Mouse (Mus musculus): Measurements from ENCODE around the gene Hist2h3b. TPM values are rescaled to one million over a fixed set of nuclear protein-coding genes. Genes with fewer than 3 reads are reported as not detected.
A peak's percentile ranks its signal among the peaks of the same experiment; 100 is the strongest.

The Hist2h3b gene
- polyA plus RNA-seq, 1 experiment from 2014 or later: 77.9 TPM

GRCm38 (mm10) chr3:96251787-96252186, 16.7 kb upstream of the Hist2h3b start:
- WGBS: 81% methylated on average over 3 of the region's 3 CpGs
- H3K27me3 ChIP-seq (replicated peaks; ENCODE audit: control insufficient read depth, insufficient read depth, low read length): no peaks in the 10 kb centered on the region

GRCm38 (mm10) chr3:96254683-96255355, 13.6 kb upstream of the Hist2h3b start:
- no peaks in the 10 kb centered on the region for H3K27me3 ChIP-seq (replicated peaks; ENCODE audit: control insufficient read depth, insufficient read depth, low read length)
- no peak for ATAC-seq (replicated peaks; ENCODE audit: low FRiP score, low TSS enrichment, low read depth)
- DNase-seq (ENCODE audit: low spot score): no peak
- H3K4me3 ChIP-seq (ENCODE audit: low read depth, low read length): no peak overlapping the region
- no peaks in the 10 kb centered on the region for H3K9me3 ChIP-seq (ENCODE audit: control insufficient read depth, low read length)
- 47% methylated on average over 10 of the region's 10 CpGs for WGBS
- H3K36me3 ChIP-seq (ENCODE audit: control insufficient read depth, insufficient read depth, low read length): no peaks in the 10 kb centered on the region
- H3K4me1 ChIP-seq (replicated peaks; ENCODE audit: control insufficient read depth, insufficient read depth, low read length): 0 out of 2 replicates have a peak, but pooled peaks cover 6% of the 10 kb centered on the region
- H3K4me2 ChIP-seq (ENCODE audit: low read length): no peak overlapping the region
- H3K9ac ChIP-seq (ENCODE audit: low read length): no peak overlapping the region
- H3K27ac ChIP-seq (ENCODE audit: low read depth): no peak overlapping the region

More at GRCm38 (mm10) chr3:96251787-96252186, 16.7 kb upstream of the Hist2h3b start:
- H3K4me3 ChIP-seq (ENCODE audit: low read depth, low read length): no peak overlapping the region
- H3K9ac ChIP-seq (ENCODE audit: low read length): no peak overlapping the region
- no peak overlapping the region for H3K27ac ChIP-seq (ENCODE audit: low read depth)
- DNase-seq (ENCODE audit: low spot score): no peak
- no peaks in the 10 kb centered on the region for H3K9me3 ChIP-seq (ENCODE audit: control insufficient read depth, low read length)
- no peaks in the 10 kb centered on the region for H3K36me3 ChIP-seq (ENCODE audit: control insufficient read depth, insufficient read depth, low read length)
- peaks cover 11% of the 10 kb centered on the region; the same call in 1 of the 2 replicates for H3K4me1 ChIP-seq (replicated peaks; ENCODE audit: control insufficient read depth, insufficient read depth, low read length)
- H3K4me2 ChIP-seq (ENCODE audit: low read length): no peak overlapping the region
- ATAC-seq (replicated peaks; ENCODE audit: low FRiP score, low TSS enrichment, low read depth): no peak

GRCm38 (mm10) chr3:96255926-96256593, 12.4 kb upstream of the Hist2h3b start:
- Histone ChIP-seq H3K27me3 (replicated peaks; ENCODE audit: control insufficient read depth, insufficient read depth, low read length) (no peaks in the 10 kb centered on the region), H3K36me3 (ENCODE audit: control insufficient read depth, insufficient read depth, low read length) (no peaks in the 10 kb centered on the region), H3K4me2 (ENCODE audit: low read length) (peak overlapping the region; percentile 11; the same call in 1 of the 2 replicates), H3K27ac (ENCODE audit: low read depth) (0 out of 2 replicates have a peak overlapping the region, but pooled peaks have one; percentile 6), H3K9me3 (ENCODE audit: control insufficient read depth, low read length) (no peaks in the 10 kb centered on the region), H3K4me3 (ENCODE audit: low read depth, low read length) (no peak overlapping the region), H3K9ac (ENCODE audit: low read length) (no peak overlapping the region), H3K4me1 (replicated peaks; ENCODE audit: control insufficient read depth, insufficient read depth, low read length) (0 out of 2 replicates have a peak, but pooled peaks cover 6% of the 10 kb centered on the region)
- no peak for ATAC-seq (replicated peaks; ENCODE audit: low FRiP score, low TSS enrichment, low read depth)
- 59% methylated on average over 5 of the region's 5 CpGs for WGBS
- no peak for DNase-seq (ENCODE audit: low spot score)

GRCm38 (mm10) chr3:96257190-96257589, 11.3 kb upstream of the Hist2h3b start:
- Histone ChIP-seq H3K4me3 (ENCODE audit: low read depth, low read length) (no peak overlapping the region), H3K36me3 (ENCODE audit: control insufficient read depth, insufficient read depth, low read length) (no peaks in the 10 kb centered on the region), H3K9me3 (ENCODE audit: control insufficient read depth, low read length) (no peaks in the 10 kb centered on the region), H3K27ac (ENCODE audit: low read depth) (no peak overlapping the region), H3K9ac (ENCODE audit: low read length) (no peak overlapping the region), H3K27me3 (replicated peaks; ENCODE audit: control insufficient read depth, insufficient read depth, low read length) (no peaks in the 10 kb centered on the region), H3K4me2 (ENCODE audit: low read length) (no peak overlapping the region), H3K4me1 (replicated peaks; ENCODE audit: control insufficient read depth, insufficient read depth, low read length) (peaks cover 14% of the 10 kb centered on the region)
- ATAC-seq (replicated peaks; ENCODE audit: low FRiP score, low TSS enrichment, low read depth) (no peak), DNase-seq (ENCODE audit: low spot score) (no peak)
- WGBS: 70% methylated on average over 3 of the region's 3 CpGs

GRCm38 (mm10) chr3:96260220-96260619, 8.2 kb upstream of the Hist2h3b start:
- Histone ChIP-seq H3K9ac (ENCODE audit: low read length) (no peak overlapping the region), H3K27ac (ENCODE audit: low read depth) (no peak overlapping the region), H3K4me3 (ENCODE audit: low read depth, low read length) (no peak overlapping the region), H3K36me3 (ENCODE audit: control insufficient read depth, insufficient read depth, low read length) (no peaks in the 10 kb centered on the region), H3K4me1 (replicated peaks; ENCODE audit: control insufficient read depth, insufficient read depth, low read length) (peaks cover 27% of the 10 kb centered on the region), H3K9me3 (ENCODE audit: control insufficient read depth, low read length) (no peaks in the 10 kb centered on the region), H3K27me3 (replicated peaks; ENCODE audit: control insufficient read depth, insufficient read depth, low read length) (no peaks in the 10 kb centered on the region), H3K4me2 (ENCODE audit: low read length) (no peak overlapping the region)
- ATAC-seq (replicated peaks; ENCODE audit: low FRiP score, low TSS enrichment, low read depth) (no peak), DNase-seq (ENCODE audit: low spot score) (no peak)
- 89% methylated on average over 5 of the region's 5 CpGs for WGBS

GRCm38 (mm10) chr3:96261623-96262022, 6.8 kb upstream of the Hist2h3b start:
- Histone ChIP-seq H3K36me3 (ENCODE audit: control insufficient read depth, insufficient read depth, low read length) (no peaks in the 10 kb centered on the region), H3K4me3 (ENCODE audit: low read depth, low read length) (no peak overlapping the region), H3K9me3 (ENCODE audit: control insufficient read depth, low read length) (no peaks in the 10 kb centered on the region), H3K4me2 (ENCODE audit: low read length) (peak overlapping the region; percentile 68), H3K27ac (ENCODE audit: low read depth) (peak overlapping the region; percentile 96), H3K9ac (ENCODE audit: low read length) (peak overlapping the region; percentile 85), H3K27me3 (replicated peaks; ENCODE audit: control insufficient read depth, insufficient read depth, low read length) (no peaks in the 10 kb centered on the region), H3K4me1 (replicated peaks; ENCODE audit: control insufficient read depth, insufficient read depth, low read length) (peaks cover 23% of the 10 kb centered on the region)
- 70% methylated on average over 3 of the region's 3 CpGs for WGBS
- DNase-seq (ENCODE audit: low spot score) (no peak), ATAC-seq (replicated peaks; ENCODE audit: low FRiP score, low TSS enrichment, low read depth) (no peak)

- Histone ChIP-seq H3K27ac (ENCODE audit: low read depth) (peak overlapping the region; percentile 96), H3K36me3 (ENCODE audit: control insufficient read depth, insufficient read depth, low read length) (no peaks in the 10 kb centered on the region), H3K4me2 (ENCODE audit: low read length) (peak overlapping the region; percentile 68), H3K9me3 (ENCODE audit: control insufficient read depth, low read length) (no peaks in the 10 kb centered on the region), H3K4me3 (ENCODE audit: low read depth, low read length) (peak overlapping the region; percentile 63), H3K27me3 (replicated peaks; ENCODE audit: control insufficient read depth, insufficient read depth, low read length) (no peaks in the 10 kb centered on the region), H3K4me1 (replicated peaks; ENCODE audit: control insufficient read depth, insufficient read depth, low read length) (peaks cover 23% of the 10 kb centered on the region), H3K9ac (ENCODE audit: low read length) (peak overlapping the region; percentile 85)
- DNase-seq (ENCODE audit: low spot score) (peak; percentile 79), ATAC-seq (replicated peaks; ENCODE audit: low FRiP score, low TSS enrichment, low read depth) (peak; percentile 71)
- under 1% methylated on average over 19 of the region's 19 CpGs for WGBS
Measured at GRCm38 (mm10) chr3:96262216-96262875, 6.1 kb upstream of the Hist2h3b start.

- Histone ChIP-seq H3K4me3 (ENCODE audit: low read depth, low read length) (peak within 1 kb of the TSS; percentile 63), H3K27me3 (replicated peaks; ENCODE audit: control insufficient read depth, insufficient read depth, low read length) (no peaks in the 10 kb centered on the region), H3K27ac (ENCODE audit: low read depth) (peak within 1 kb of the TSS; percentile 96), H3K36me3 (ENCODE audit: control insufficient read depth, insufficient read depth, low read length) (no peaks in the 10 kb centered on the region), H3K9me3 (ENCODE audit: control insufficient read depth, low read length) (no peaks in the 10 kb centered on the region), H3K4me2 (ENCODE audit: low read length) (peak within 1 kb of the TSS; percentile 68), H3K4me1 (replicated peaks; ENCODE audit: control insufficient read depth, insufficient read depth, low read length) (peaks cover 28% of the 10 kb centered on the region), H3K9ac (ENCODE audit: low read length) (peak within 1 kb of the TSS; percentile 85)
- ATAC-seq (replicated peaks; ENCODE audit: low FRiP score, low TSS enrichment, low read depth) (peak; percentile 86), DNase-seq (ENCODE audit: low spot score) (peak; percentile 99)
- WGBS: 0% methylated on average over 40 of the region's 40 CpGs
Measured at GRCm38 (mm10) chr3:96262979-96263550, 5.4 kb upstream of the Hist2h3b start, which contains the start of gene Hist2h4. Hist2h4 (minus strand) TSS chr3:96263311.

Data from intestine, embryonic 14.5 days (tissue).